Mouse (Mus musculus) cerebellum, adult 2 months (tissue): Measurements from ENCODE around the gene Csnk2b.

Experiments
- CTCF ChIP-seq: fragments of 200-500 bp; IDR thresholded peaks from 2 replicates; pipeline ENCODE4 v1.5.1; 2011; ENCODE audit warnings: low read depth, mild to moderate bottlenecking, control low read depth, low read length, moderate library complexity, borderline replicate concordance; ENCODE audit not compliant: insufficient read depth
- POLR2A ChIP-seq: fragments of 200-500 bp; IDR thresholded peaks from 2 replicates; pipeline ENCODE4 v1.6.1; 2011; ENCODE audit warnings: low read length, control low read depth, borderline replicate concordance; ENCODE audit not compliant: insufficient read depth

DNA sequence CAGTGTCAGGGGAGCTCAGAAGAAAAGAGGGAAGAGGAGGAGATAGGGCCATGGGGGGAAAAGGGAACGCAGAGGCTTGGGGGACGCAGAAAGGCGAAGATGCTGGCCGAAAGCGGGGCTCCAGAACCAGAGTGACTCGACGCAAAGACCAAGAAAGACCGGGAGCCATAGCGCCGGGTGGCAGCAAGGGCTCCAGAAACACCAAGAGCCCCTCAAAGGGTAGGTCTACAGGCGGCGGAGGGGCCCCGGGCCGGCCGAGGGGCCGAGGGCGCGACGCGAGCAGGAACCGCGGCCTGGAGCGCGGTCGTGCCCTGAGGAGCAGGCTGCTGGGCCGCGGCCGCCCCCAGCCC, 42.3 kb upstream of the Csnk2b start:
- TF ChIP-seq CTCF (no peak), POLR2A (no peak)
